Mouse (Mus musculus) embryonic facial prominence, embryonic 11.5 days (tissue): Measurements from ENCODE around the gene Syt14. TPM values are rescaled to one million over a fixed set of nuclear protein-coding genes. Genes with fewer than 3 reads are reported as not detected.
A peak's percentile ranks its signal among the peaks of the same experiment; 100 is the strongest.

Source experiments
- ATAC-seq: fragments of 200-750 bp; cut with Nextera tagmentation; replicated peaks from 2 replicates; pipeline ENCODE4 v1.8.0; 2017; ENCODE audit warnings: low read depth; ENCODE audit not compliant: insufficient number of reproducible peaks, low FRiP score, low TSS enrichment
- DNase-seq: peaks from one replicate; pipeline ENCODE4 v3.0.0-alpha.2; 2015; ENCODE audit warnings: low spot score
- H3K27ac ChIP-seq: fragments of 300-500 bp; sonication (generic); replicated peaks from 2 replicates; pipeline ENCODE4 v1.5.1; 2014; ENCODE audit warnings: mild to moderate bottlenecking, low read depth, low read length, control low read depth
- H3K27me3 ChIP-seq: fragments of 300-500 bp; sonication (generic); 2 replicates; pipeline ENCODE4 v1.6.1; 2014; ENCODE audit warnings: mild to moderate bottlenecking, low read length, moderate library complexity, mixed read lengths; ENCODE audit not compliant: control insufficient read depth, insufficient read depth
- H3K36me3 ChIP-seq: fragments of 300-500 bp; sonication (generic); replicated peaks from 2 replicates; pipeline ENCODE4 v1.6.1; 2014; ENCODE audit warnings: low read depth, mild to moderate bottlenecking, low read length, moderate library complexity, mixed read lengths; ENCODE audit not compliant: control insufficient read depth, insufficient read depth
- H3K4me1 ChIP-seq: fragments of 300-500 bp; sonication (generic); 2 replicates; pipeline ENCODE4 v1.6.1; 2014; ENCODE audit warnings: low read length, mixed read lengths; ENCODE audit not compliant: control insufficient read depth, insufficient read depth
- H3K4me2 ChIP-seq: fragments of 300-500 bp; sonication (generic); 2 replicates; pipeline ENCODE4 v1.6.1; 2014; ENCODE audit warnings: low read depth, mild to moderate bottlenecking, control low read depth, low read length, moderate library complexity
- H3K4me3 ChIP-seq: fragments of 300-500 bp; sonication (generic); 2 replicates; pipeline ENCODE4 v1.5.1; 2014; ENCODE audit warnings: low read depth, low read length, control low read depth
- H3K9ac ChIP-seq: fragments of 300-500 bp; sonication (generic); replicated peaks from 2 replicates; pipeline ENCODE4 v1.6.1; 2014; ENCODE audit warnings: mild to moderate bottlenecking, control low read depth, low read length
- H3K9me3 ChIP-seq: fragments of 300-500 bp; sonication (generic); replicated peaks from 2 replicates; pipeline ENCODE4 v1.6.1; 2016; ENCODE audit warnings: mild to moderate bottlenecking, low read length, inconsistent platforms, mixed read lengths; ENCODE audit not compliant: control insufficient read depth
- WGBS: fragments of 180-500 bp; shearing (Covaris S2); extraction: QIAGEN DNeasy Blood & Tissue Kit; methylation state at CpG from one replicate; pipeline ENCODE4 v1.1.7; 2014; 5-methylcytosine and 5-hydroxymethylcytosine counted together
- polyA plus RNA-seq: library from polyadenylated mRNA; unstranded; fragments of >200 nt; fragmentation: Nextera tagmentation; extraction: Ambion mirVana; gene quantifications from 2 replicates; pipeline ENCODE4 v1.2.1, GENCODE M21; 2014

Syt14 gene
- polyA plus RNA-seq, 1 experiment from 2014 or later: 5.9 TPM

GRCm38 (mm10) chr1:192984333-192984732, 51.2 kb downstream of the Syt14 start:
- H3K36me3 ChIP-seq: no peaks in the 10 kb centered on the region
- no peaks in the 10 kb centered on the region for H3K27me3 ChIP-seq
- no peak overlapping the region for H3K4me2 ChIP-seq
- WGBS: 83% methylated on average over 4 of the region's 4 CpGs
- ATAC-seq (no peak), DNase-seq (no peak)
- no peaks in the 10 kb centered on the region for H3K4me1 ChIP-seq
- no peak overlapping the region for H3K27ac ChIP-seq
- H3K9me3 ChIP-seq: no peaks in the 10 kb centered on the region
- H3K9ac ChIP-seq: no peak overlapping the region
- no peak overlapping the region for H3K4me3 ChIP-seq

GRCm38 (mm10) chr1:192981658-192982057, 53.9 kb downstream of the Syt14 start:
- no peaks in the 10 kb centered on the region for H3K9me3 ChIP-seq
- no peaks in the 10 kb centered on the region for H3K4me1 ChIP-seq
- H3K36me3 ChIP-seq: no peaks in the 10 kb centered on the region
- no peak overlapping the region for H3K4me3 ChIP-seq
- no peaks in the 10 kb centered on the region for H3K27me3 ChIP-seq
- no peak for ATAC-seq
- 91% methylated on average over 3 of the region's 3 CpGs for WGBS
- H3K4me2 ChIP-seq: no peak overlapping the region
- no peak for DNase-seq
- no peak overlapping the region for H3K27ac ChIP-seq
- no peak overlapping the region for H3K9ac ChIP-seq

DNA sequence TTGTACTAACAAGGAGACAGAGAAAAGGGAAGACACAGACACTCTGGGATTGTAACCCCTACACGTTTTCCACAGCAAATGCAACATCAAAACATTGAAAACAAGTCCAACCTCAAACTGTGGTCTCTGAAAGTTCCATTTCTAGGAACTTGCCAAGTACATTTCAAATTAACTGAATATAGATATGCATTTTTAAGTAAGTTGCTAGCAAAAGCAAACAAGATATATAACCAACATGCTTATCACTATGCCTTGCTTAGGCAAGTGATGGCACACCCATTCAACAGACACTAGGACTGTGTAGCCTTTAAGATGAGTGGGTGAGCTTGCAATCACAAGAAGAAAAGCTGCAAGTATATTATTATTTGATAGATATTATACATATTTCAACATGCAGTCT, 54.5 kb downstream of the Syt14 start:
- Histone ChIP-seq H3K27me3 (no peaks in the 10 kb centered on the region), H3K4me1 (no peaks in the 10 kb centered on the region), H3K9me3 (no peaks in the 10 kb centered on the region), H3K4me3 (no peak overlapping the region), H3K36me3 (no peaks in the 10 kb centered on the region), H3K27ac (no peak overlapping the region), H3K4me2 (no peak overlapping the region), H3K9ac (no peak overlapping the region)
- DNase-seq (no peak), ATAC-seq (no peak)
- WGBS: 70% methylated on average over 1 of the region's 1 CpGs

DNA sequence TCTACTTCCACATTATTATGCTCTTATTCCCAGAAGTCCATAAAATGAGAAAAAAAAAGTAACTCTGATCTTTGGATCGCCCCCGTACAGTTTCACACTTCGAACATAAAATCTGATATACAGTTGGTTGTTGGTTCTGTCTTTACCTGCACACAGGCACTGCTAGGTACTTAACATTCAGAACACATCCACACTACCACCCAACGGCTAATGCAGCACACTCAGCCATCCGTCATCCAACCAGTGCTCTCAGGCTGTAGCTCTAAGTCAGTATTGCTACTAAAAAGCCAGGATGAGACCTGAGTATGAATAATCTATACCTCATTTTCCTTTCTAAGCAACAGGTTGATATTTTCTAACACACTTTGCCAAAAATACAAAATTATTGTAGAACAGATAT, 73.3 kb downstream of the Syt14 start:
- Histone ChIP-seq H3K4me3 (no peak overlapping the region), H3K27ac (no peak overlapping the region), H3K9ac (no peak overlapping the region), H3K9me3 (no peaks in the 10 kb centered on the region; the same call in 1 of the 2 replicates), H3K27me3 (no peaks in the 10 kb centered on the region), H3K4me1 (no peaks in the 10 kb centered on the region), H3K4me2 (no peak overlapping the region), H3K36me3 (no peaks in the 10 kb centered on the region)
- DNase-seq (no peak), ATAC-seq (no peak)
- 93% methylated on average over 5 of the region's 5 CpGs for WGBS

DNA sequence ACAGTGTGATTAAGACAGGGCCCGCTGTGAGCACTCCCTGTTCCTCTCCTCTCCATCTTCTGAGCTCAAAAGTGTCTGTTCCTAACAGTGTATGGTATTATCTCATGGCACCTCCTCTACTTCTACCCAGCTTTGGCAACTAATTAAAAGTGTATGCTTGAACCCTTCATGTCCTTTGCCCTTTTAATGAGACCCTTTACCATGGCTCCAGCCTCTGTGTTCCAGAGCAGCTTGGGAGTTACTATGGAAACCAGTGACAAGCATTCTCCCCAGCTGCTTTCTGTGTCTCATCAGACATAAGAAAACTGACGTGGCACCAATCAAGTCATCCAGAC, 87.8 kb downstream of the Syt14 start:
- DNase-seq (peak; percentile 44), ATAC-seq (no peak; the same call in 1 of the 2 replicates)
- Histone ChIP-seq H3K27ac (no peak overlapping the region), H3K27me3 (no peaks in the 10 kb centered on the region), H3K4me2 (no peak overlapping the region), H3K4me3 (no peak overlapping the region), H3K4me1 (no peaks in the 10 kb centered on the region), H3K9me3 (no peaks in the 10 kb centered on the region), H3K36me3 (no peaks in the 10 kb centered on the region), H3K9ac (no peak overlapping the region)
- WGBS: 37% methylated on average over 2 of the region's 2 CpGs

GRCm38 (mm10) chr1:192947170-192947838, 88.3 kb downstream of the Syt14 start:
- Histone ChIP-seq H3K27me3 (no peaks in the 10 kb centered on the region), H3K9me3 (no peaks in the 10 kb centered on the region), H3K27ac (no peak overlapping the region), H3K36me3 (no peaks in the 10 kb centered on the region), H3K4me2 (no peak overlapping the region), H3K4me1 (no peaks in the 10 kb centered on the region), H3K9ac (no peak overlapping the region), H3K4me3 (no peak overlapping the region)
- no peak for ATAC-seq
- WGBS: 59% methylated on average over 1 of the region's 1 CpGs
- no peak for DNase-seq

DNA sequence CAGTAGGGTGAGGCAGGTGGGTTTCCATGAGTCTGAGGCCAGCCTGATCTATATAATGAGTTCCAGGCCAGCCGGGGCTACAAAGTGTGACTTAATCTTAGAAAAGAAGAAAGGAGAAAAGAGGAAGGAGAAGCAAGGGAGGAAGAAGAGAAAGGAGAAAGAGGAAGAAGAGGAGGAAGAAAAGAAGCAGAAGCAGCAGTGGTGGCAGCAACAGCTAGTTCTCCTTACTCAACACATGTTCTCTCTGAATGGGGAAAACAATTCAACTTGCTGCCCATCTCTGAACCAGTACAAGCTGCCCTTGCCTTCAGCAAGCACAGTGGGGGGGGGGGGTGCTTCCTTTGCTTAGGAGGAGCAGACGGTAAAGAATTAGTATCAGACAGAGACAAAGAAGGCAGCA, 96.5 kb downstream of the Syt14 start:
- WGBS: 76% methylated on average over 2 of the region's 2 CpGs

DNA sequence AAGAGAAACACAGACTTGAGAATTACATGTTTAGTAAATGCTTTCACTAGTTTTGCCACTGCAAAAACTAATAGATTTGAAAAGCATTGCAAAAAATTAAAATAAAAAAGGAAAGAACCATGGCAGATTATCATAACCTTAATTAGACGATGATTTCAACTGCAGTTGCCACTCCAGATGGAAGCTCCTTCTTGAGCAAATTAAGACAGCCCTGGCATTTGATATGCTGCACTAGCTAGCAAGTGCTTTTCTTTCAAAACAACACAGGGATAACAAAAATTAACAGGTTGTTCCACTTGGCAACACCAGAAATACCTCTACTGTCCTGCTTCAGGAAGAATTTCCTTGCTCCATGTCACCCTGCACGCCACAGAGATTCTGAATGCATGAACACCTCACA, 97.6 kb downstream of the Syt14 start:
- no peak overlapping the region for H3K27ac ChIP-seq
- H3K27me3 ChIP-seq: no peaks in the 10 kb centered on the region
- no peak overlapping the region for H3K4me2 ChIP-seq
- ATAC-seq (no peak), DNase-seq (no peak)
- no peaks in the 10 kb centered on the region for H3K4me1 ChIP-seq
- H3K9me3 ChIP-seq: no peaks in the 10 kb centered on the region
- no peaks in the 10 kb centered on the region for H3K36me3 ChIP-seq
- WGBS: 91% methylated on average over 2 of the region's 2 CpGs
- no peak overlapping the region for H3K4me3 ChIP-seq
- no peak overlapping the region for H3K9ac ChIP-seq

More for the DNA sequence above, 96.5 kb downstream of the Syt14 start:
- Histone ChIP-seq H3K36me3 (no peaks in the 10 kb centered on the region), H3K4me2 (no peak overlapping the region), H3K27ac (no peak overlapping the region), H3K4me1 (no peaks in the 10 kb centered on the region), H3K27me3 (no peaks in the 10 kb centered on the region), H3K9ac (no peak overlapping the region), H3K9me3 (no peaks in the 10 kb centered on the region), H3K4me3 (no peak overlapping the region)
- DNase-seq: no peak
- no peak for ATAC-seq
